Mouse (Mus musculus) myocyte (in vitro differentiated cells): ENCODE results near the gene Aimp2.

Experiments used
- MAX ChIP-seq: IDR thresholded peaks from one replicate; pipeline ENCODE4 v1.6.1; 2011; ENCODE audit warnings: low read depth, mild to moderate bottlenecking, control low read depth
- MYOG ChIP-seq, 3 experiments: IDR thresholded peaks; one replicate each; pipeline ENCODE4 v1.6.1; 2011; ENCODE audit warnings: control low read depth in 2 of 3, low read depth in 2 of 3, mild to moderate bottlenecking in 2 of 3; ENCODE audit not compliant: insufficient read length in 2 of 3, control insufficient read depth in 1 of 3, insufficient read depth in 1 of 3
- POLR2A ChIP-seq: IDR thresholded peaks from one replicate; pipeline ENCODE4 v1.6.1; 2011; ENCODE audit warnings: low read depth, mild to moderate bottlenecking, control low read depth, moderate library complexity; ENCODE audit not compliant: insufficient read length
- POLR2AphosphoS2 ChIP-seq: IDR thresholded peaks from one replicate; pipeline ENCODE4 v1.6.1; 2011; ENCODE audit warnings: low read depth, control low read depth; ENCODE audit not compliant: insufficient read length
- TCF12 ChIP-seq: IDR thresholded peaks from one replicate; pipeline ENCODE4 v1.6.1; 2011; ENCODE audit warnings: mild to moderate bottlenecking, control low read depth; ENCODE audit not compliant: poor library complexity, insufficient read depth, severe bottlenecking
- USF1 ChIP-seq: IDR thresholded peaks from one replicate; pipeline ENCODE4 v1.6.1; 2011; ENCODE audit warnings: low read depth, mild to moderate bottlenecking, control low read depth, moderate library complexity

- TF ChIP-seq POLR2AphosphoS2 (no peak), POLR2A (no peak), MAX (no peak), USF1 (no peak), MYOG (IDR thresholded peaks at IDR 0.05; ENCODE audit: control insufficient read depth in 1 of 3, insufficient read depth in 1 of 3, insufficient read length in 2 of 3, low read depth in 2 of 3) (no peak), TCF12 (no peak)
Observed at GRCm38 (mm10) chr5:143936156-143936555, 26.5 kb upstream of the Aimp2 start.
